Mouse (Mus musculus) bone marrow macrophage, adult 2 months (primary cell): ENCODE data around the gene Nudt2. TPM values are rescaled to one million over a fixed set of nuclear protein-coding genes. Genes with fewer than 3 reads are reported as not detected.
A peak's percentile ranks its signal among the peaks of the same experiment; 100 is the strongest.

Experiments used
- H3K27ac ChIP-seq: 2 replicates; pipeline ENCODE4 v1.5.1; 2012; ENCODE audit warnings: low read depth, low read length; ENCODE audit not compliant: insufficient read depth
- H3K4me1 ChIP-seq: 2 replicates; pipeline ENCODE4 v1.6.1; 2012; ENCODE audit warnings: low read length; ENCODE audit not compliant: control insufficient read depth, insufficient read depth
- H3K4me3 ChIP-seq: 2 replicates; pipeline ENCODE4 v1.5.1; 2012; ENCODE audit warnings: mild to moderate bottlenecking, low read length, moderate library complexity; ENCODE audit not compliant: insufficient read depth
- CTCF ChIP-seq: IDR thresholded peaks from 2 replicates; pipeline ENCODE4 v1.5.1; 2012; ENCODE audit warnings: low read depth, mild to moderate bottlenecking, low read length, moderate library complexity
- POLR2A ChIP-seq: IDR thresholded peaks from 2 replicates; pipeline ENCODE4 v1.6.1; 2012; ENCODE audit warnings: mild to moderate bottlenecking, low read depth, low read length, borderline replicate concordance
- polyA plus RNA-seq: library from polyadenylated mRNA; stranded (reverse); fragments of >200 nt; gene quantifications from 2 replicates; pipeline ENCODE4 v1.2.4, GENCODE M21; 2012; ENCODE audit not compliant: missing spikeins, insufficient read depth, insufficient read length

Nudt2 gene
- polyA plus RNA-seq, 1 experiment, result 29.4 TPM

GRCm38 (mm10) chr4:41502171-41502940, 37.4 kb downstream of the Nudt2 start:
- Histone ChIP-seq H3K4me1 (peaks cover 8% of the 10 kb centered on the region), H3K4me3 (peak overlapping the region; percentile 46), H3K27ac (no peak overlapping the region)
- TF ChIP-seq POLR2A, result no peak

GRCm38 (mm10) chr4:41502986-41503412, 38.0 kb downstream of the Nudt2 start, which contains the start of gene AI464131:
Gene AI464131, minus strand, starts transcription at chr4:41503076.
- Histone ChIP-seq H3K4me1 (peaks cover 3% of the 10 kb centered on the region), H3K4me3 (peak within 1 kb of the TSS; percentile 46), H3K27ac (no peak within 1 kb of the TSS)
- TF ChIP-seq POLR2A, result no peak
- TF ChIP-seq CTCF, result no peak

GRCm38 (mm10) chr4:41504325-41504724, 39.4 kb downstream of the Nudt2 start:
- Histone ChIP-seq H3K4me1 (no peaks in the 10 kb centered on the region), H3K27ac (no peak overlapping the region), H3K4me3 (no peak overlapping the region)
- TF ChIP-seq CTCF, result no peak
- no peak for TF ChIP-seq POLR2A

GRCm38 (mm10) chr4:41505131-41505551, 40.2 kb downstream of the Nudt2 start:
- no peak overlapping the region for H3K27ac ChIP-seq
- no peaks in the 10 kb centered on the region for H3K4me1 ChIP-seq
- TF ChIP-seq CTCF, result no peak
- no peak for TF ChIP-seq POLR2A
- no peak overlapping the region for H3K4me3 ChIP-seq

- Histone ChIP-seq H3K4me1 (no peaks in the 10 kb centered on the region), H3K27ac (no peak overlapping the region), H3K4me3 (no peak overlapping the region)
- TF ChIP-seq POLR2A (no peak), CTCF (peak; percentile 47)
Observed at GRCm38 (mm10) chr4:41506156-41506555, 41.2 kb downstream of the Nudt2 start.

- Histone ChIP-seq H3K4me3 (peak overlapping the region; percentile 60), H3K27ac (no peak overlapping the region), H3K4me1 (no peaks in the 10 kb centered on the region)
- TF ChIP-seq POLR2A (no peak), CTCF (no peak)
Observed at GRCm38 (mm10) chr4:41506906-41507305, 42.0 kb downstream of the Nudt2 start.

GRCm38 (mm10) chr4:41507326-41507924, 42.5 kb downstream of the Nudt2 start:
- H3K4me3 ChIP-seq, result peak overlapping the region; percentile 60
- no peaks in the 10 kb centered on the region for H3K4me1 ChIP-seq
- TF ChIP-seq POLR2A (no peak), CTCF (no peak)
- no peak overlapping the region for H3K27ac ChIP-seq

GRCm38 (mm10) chr4:41507998-41508397, 43.0 kb downstream of the Nudt2 start:
- Histone ChIP-seq H3K4me1 (no peaks in the 10 kb centered on the region), H3K27ac (no peak overlapping the region), H3K4me3 (no peak overlapping the region)
- TF ChIP-seq CTCF, result no peak
- TF ChIP-seq POLR2A, result no peak

GRCm38 (mm10) chr4:41513309-41513708, 48.4 kb downstream of the Nudt2 start:
- Histone ChIP-seq H3K27ac (no peak overlapping the region), H3K4me1 (no peaks in the 10 kb centered on the region), H3K4me3 (no peak overlapping the region)
- TF ChIP-seq CTCF, result no peak
- TF ChIP-seq POLR2A, result no peak

GRCm38 (mm10) chr4:41513714-41514113, 48.8 kb downstream of the Nudt2 start:
- Histone ChIP-seq H3K4me3 (no peak overlapping the region), H3K27ac (no peak overlapping the region), H3K4me1 (no peaks in the 10 kb centered on the region)
- TF ChIP-seq POLR2A, result no peak
- no peak for TF ChIP-seq CTCF

- H3K27ac ChIP-seq, result no peak within 1 kb of the TSS
- no peak within 1 kb of the TSS for H3K4me3 ChIP-seq
- no peak for TF ChIP-seq CTCF
- no peak for TF ChIP-seq POLR2A
- H3K4me1 ChIP-seq, result no peaks in the 10 kb centered on the region
Observed at GRCm38 (mm10) chr4:41517233-41517632, 52.3 kb downstream of the Nudt2 start, which contains the start of gene 1110017D15Rik. Gene 1110017D15Rik, minus strand, starts transcription at chr4:41517333.
